Mouse (Mus musculus) limb, embryonic 14.5 days (tissue): ENCODE data around the gene Mta1. TPM values are rescaled to one million over a fixed set of nuclear protein-coding genes. Genes with fewer than 3 reads are reported as not detected.

ENCODE experiments used
- ATAC-seq: fragments of 200-750 bp; cut with Nextera tagmentation; 2 replicates; pipeline ENCODE4 v1.8.0; 2017; ENCODE audit warnings: low read depth, moderate number of reproducible peaks, moderate TSS enrichment; ENCODE audit not compliant: low FRiP score
- DNase-seq: peaks from one replicate; pipeline ENCODE4 v3.0.0-alpha.2; 2015; ENCODE audit warnings: low spot score
- H3K27ac ChIP-seq: fragments of 300-500 bp; sonication (generic); replicated peaks from 2 replicates; pipeline ENCODE4 v1.5.1; 2014; ENCODE audit warnings: low read depth, mild to moderate bottlenecking, low read length, moderate library complexity, mixed read lengths
- H3K27me3 ChIP-seq: fragments of 300-500 bp; sonication (generic); 2 replicates; pipeline ENCODE4 v1.6.1; 2014; ENCODE audit warnings: low read length, mixed read lengths; ENCODE audit not compliant: control insufficient read depth, insufficient read depth
- H3K36me3 ChIP-seq: fragments of 300-500 bp; sonication (generic); 2 replicates; pipeline ENCODE4 v1.6.1; 2014; ENCODE audit warnings: mild to moderate bottlenecking, low read length, moderate library complexity, mixed read lengths; ENCODE audit not compliant: control insufficient read depth, insufficient read depth
- H3K4me1 ChIP-seq: fragments of 300-500 bp; sonication (generic); 2 replicates; pipeline ENCODE4 v1.6.1; 2014; ENCODE audit warnings: antibody characterized with exemption, low read length, mixed read lengths; ENCODE audit not compliant: control insufficient read depth, insufficient read depth
- H3K4me2 ChIP-seq: fragments of 300-500 bp; sonication (generic); replicated peaks from 2 replicates; pipeline ENCODE4 v1.6.1; 2014; ENCODE audit warnings: low read depth, mild to moderate bottlenecking, low read length, moderate library complexity; ENCODE audit not compliant: severe bottlenecking
- H3K4me3 ChIP-seq: fragments of 300-500 bp; sonication (generic); replicated peaks from 2 replicates; pipeline ENCODE4 v1.5.1; 2014; ENCODE audit warnings: low read length
- H3K9ac ChIP-seq: fragments of 300-500 bp; sonication (generic); 2 replicates; pipeline ENCODE4 v1.6.1; 2014; ENCODE audit warnings: mild to moderate bottlenecking, low read depth, low read length, moderate library complexity; ENCODE audit not compliant: severe bottlenecking
- H3K9me3 ChIP-seq: fragments of 300-500 bp; sonication (generic); 2 replicates; pipeline ENCODE4 v1.6.1; 2016; ENCODE audit warnings: low read length; ENCODE audit not compliant: control insufficient read depth
- POLR2A ChIP-seq: fragments of 200-500 bp; IDR thresholded peaks from 2 replicates; pipeline ENCODE4 v1.8.0; 2012; ENCODE audit warnings: inconsistent platforms, mild to moderate bottlenecking, moderate library complexity, borderline replicate concordance; ENCODE audit not compliant: insufficient read depth, insufficient read length; ENCODE audit errors: extremely low read depth
- WGBS: fragments of 180-500 bp; shearing (Covaris S2); extraction: QIAGEN DNeasy Blood & Tissue Kit; methylation state at CpG from one replicate; pipeline ENCODE4 v1.1.7; 2014; 5-methylcytosine and 5-hydroxymethylcytosine counted together
- polyA plus RNA-seq, 2 experiments: library from polyadenylated mRNA; depleted of rRNA in 1 of 2; stranded (reverse) in 1 of 2; unstranded in 1 of 2; fragments of >200 nt; fragmentation: Nextera tagmentation in 1 of 2; extraction: Ambion mirVana in 1 of 2; gene quantifications; 2 replicates each; pipeline versions ENCODE4 v1.2.1 to v1.2.3; 2012 to 2014

Mta1 gene
- polyA plus RNA-seq, 2 experiments: 21.1 to 126 TPM

DNA sequence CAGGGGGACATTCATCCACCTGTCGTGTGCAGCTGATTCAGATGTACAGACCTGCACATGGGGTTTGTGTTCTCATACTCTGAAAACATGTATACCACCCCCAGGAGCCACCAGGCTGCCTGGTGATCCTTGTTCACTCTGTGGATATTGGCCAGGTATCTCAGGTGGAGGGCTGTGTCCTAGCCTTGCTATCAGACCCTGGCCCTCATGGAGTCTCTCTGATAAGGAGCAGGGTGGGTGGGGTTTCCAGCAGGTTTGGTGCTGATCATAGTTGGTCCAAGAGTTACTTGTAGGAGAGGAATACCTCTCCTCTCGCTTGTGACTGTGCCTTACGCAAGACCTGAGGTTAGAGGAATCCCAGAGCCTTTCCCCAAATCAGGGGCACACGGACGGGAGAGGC is 37.9 kb upstream of the Mta1 start:
- H3K4me3 ChIP-seq: no peak overlapping the region
- ATAC-seq (no peak), DNase-seq (no peak)
- no peaks in the 10 kb centered on the region for H3K27me3 ChIP-seq
- 95% methylated on average over 5 of the region's 5 CpGs for WGBS
- H3K9me3 ChIP-seq: no peaks in the 10 kb centered on the region
- no peak overlapping the region for H3K4me2 ChIP-seq
- H3K9ac ChIP-seq: no peak overlapping the region
- peaks cover 77% of the 10 kb centered on the region for H3K36me3 ChIP-seq
- no peaks in the 10 kb centered on the region for H3K4me1 ChIP-seq
- no peak overlapping the region for H3K27ac ChIP-seq
- no peak for TF ChIP-seq POLR2A

DNA sequence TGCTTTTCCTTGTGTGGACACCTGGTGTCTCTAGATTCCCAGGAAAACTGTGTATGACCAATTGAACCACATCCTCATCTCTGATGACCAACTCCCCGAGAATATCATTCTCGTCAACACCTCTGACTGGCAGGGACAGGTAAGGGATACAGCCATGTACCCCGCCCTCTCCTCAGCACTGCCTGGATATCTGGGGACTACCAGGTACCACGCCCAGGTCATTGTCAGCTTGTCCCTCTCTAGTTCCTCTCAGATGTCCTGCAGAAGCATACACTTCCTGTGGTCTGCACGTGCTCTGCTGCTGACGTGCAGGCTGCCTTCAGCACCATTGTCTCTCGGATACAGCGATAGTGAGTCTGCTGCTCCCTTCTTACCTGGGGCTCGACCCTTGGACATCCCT is 36.5 kb upstream of the Mta1 start:
- Histone ChIP-seq H3K27ac (no peak overlapping the region), H3K9me3 (no peaks in the 10 kb centered on the region), H3K27me3 (no peaks in the 10 kb centered on the region), H3K4me3 (no peak overlapping the region), H3K9ac (no peak overlapping the region), H3K4me2 (no peak overlapping the region), H3K36me3 (peaks cover 89% of the 10 kb centered on the region), H3K4me1 (no peaks in the 10 kb centered on the region)
- ATAC-seq (no peak), DNase-seq (no peak)
- no peak for TF ChIP-seq POLR2A
- WGBS: 87% methylated on average over 9 of the region's 9 CpGs

DNA sequence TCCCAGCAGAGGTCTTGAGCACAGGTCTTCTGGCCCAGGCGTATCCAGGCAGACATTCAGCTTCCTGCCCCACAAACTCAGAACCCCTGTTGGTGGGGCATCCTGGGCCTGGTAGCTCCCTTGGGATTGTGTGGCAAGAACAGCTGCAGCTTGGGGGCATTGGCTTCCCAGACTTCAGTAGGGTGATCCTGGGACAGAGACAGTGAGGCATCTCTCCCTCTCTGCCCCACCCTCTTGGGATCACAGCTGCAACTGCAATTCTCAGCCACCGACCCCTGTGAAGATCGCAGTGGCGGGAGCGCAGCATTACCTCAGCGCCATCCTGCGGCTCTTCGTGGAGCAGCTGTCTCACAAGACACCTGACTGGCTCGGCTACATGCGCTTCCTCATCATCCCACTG is 35.9 kb upstream of the Mta1 start:
- DNase-seq (no peak), ATAC-seq (no peak)
- Histone ChIP-seq H3K9me3 (no peaks in the 10 kb centered on the region), H3K36me3 (peaks cover 86% of the 10 kb centered on the region), H3K27me3 (no peaks in the 10 kb centered on the region), H3K4me2 (no peak overlapping the region), H3K4me3 (no peak overlapping the region), H3K4me1 (no peaks in the 10 kb centered on the region), H3K9ac (no peak overlapping the region), H3K27ac (no peak overlapping the region)
- 81% methylated on average over 10 of the region's 10 CpGs for WGBS
- no peak for TF ChIP-seq POLR2A

DNA sequence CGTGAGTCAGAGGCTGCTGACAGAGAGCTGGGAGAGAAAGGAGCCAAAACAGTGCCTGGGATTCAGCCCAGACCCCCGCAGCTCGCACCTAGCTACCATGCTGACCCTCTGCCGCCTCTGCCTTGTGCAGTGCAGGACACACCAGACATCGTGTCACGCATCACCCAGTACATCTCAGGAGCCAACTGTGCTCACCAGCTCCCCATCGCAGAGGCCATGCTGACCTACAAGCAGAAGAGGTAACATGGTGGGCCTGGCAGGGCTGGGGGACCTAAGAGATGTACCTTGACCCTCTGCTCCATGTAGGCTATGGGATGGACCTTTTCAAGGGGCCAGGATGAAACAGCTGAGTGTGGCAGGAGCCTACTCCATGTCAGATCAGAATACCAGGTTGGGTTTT is 34.4 kb upstream of the Mta1 start:
- Histone ChIP-seq H3K4me2 (no peak overlapping the region), H3K27ac (no peak overlapping the region), H3K9ac (no peak overlapping the region), H3K4me1 (no peaks in the 10 kb centered on the region), H3K36me3 (peaks cover 82% of the 10 kb centered on the region), H3K4me3 (no peak overlapping the region), H3K27me3 (no peaks in the 10 kb centered on the region), H3K9me3 (no peaks in the 10 kb centered on the region)
- DNase-seq: no peak
- no peak for ATAC-seq
- 91% methylated on average over 6 of the region's 7 CpGs for WGBS
- no peak for TF ChIP-seq POLR2A

DNA sequence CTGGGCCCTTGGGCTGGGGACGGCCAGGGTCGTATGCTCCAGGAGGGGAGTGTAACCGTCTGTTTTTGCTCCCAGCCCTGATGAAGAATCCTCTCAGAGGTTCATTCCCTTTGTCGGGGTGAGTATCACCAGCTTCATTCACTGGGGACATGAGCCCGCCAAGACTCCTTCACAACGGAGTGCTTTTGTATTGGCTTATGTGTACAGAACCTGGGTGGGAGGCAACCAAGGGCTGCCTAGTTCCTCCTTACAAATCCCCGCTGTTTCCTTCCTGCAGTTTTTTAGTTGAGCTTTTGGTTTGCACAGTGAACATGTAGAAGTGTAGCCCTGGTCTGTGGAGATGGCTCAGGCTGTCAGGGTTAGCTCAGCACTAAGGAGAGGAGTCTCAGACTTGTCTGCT is 30.1 kb upstream of the Mta1 start:
- DNase-seq (no peak), ATAC-seq (no peak)
- Histone ChIP-seq H3K9ac (no peak overlapping the region), H3K27ac (no peak overlapping the region), H3K4me1 (no peaks in the 10 kb centered on the region), H3K27me3 (no peaks in the 10 kb centered on the region), H3K36me3 (peaks cover 75% of the 10 kb centered on the region), H3K4me3 (no peak overlapping the region), H3K9me3 (no peaks in the 10 kb centered on the region), H3K4me2 (no peak overlapping the region)
- no peak for TF ChIP-seq POLR2A
- 96% methylated on average over 7 of the region's 7 CpGs for WGBS

DNA sequence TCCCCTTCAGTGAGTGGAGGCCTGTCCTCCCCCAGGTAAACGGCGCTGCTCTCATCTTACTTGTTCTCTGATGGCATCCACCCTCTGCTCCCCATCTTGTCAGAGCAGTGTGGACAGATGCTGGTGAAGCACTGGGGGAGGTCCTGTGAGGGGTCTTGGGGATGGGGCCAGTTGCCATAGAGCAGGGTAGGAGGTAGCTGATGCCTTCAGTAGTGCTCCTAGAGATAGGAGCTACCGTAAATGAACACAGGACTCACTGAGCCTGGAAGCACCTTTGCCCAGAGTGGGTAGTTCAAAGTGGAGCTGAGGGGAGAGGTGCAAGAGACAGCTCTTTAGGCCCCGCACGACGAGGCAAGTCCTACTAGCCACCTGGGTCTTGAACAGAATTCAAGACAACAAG is 28.7 kb upstream of the Mta1 start:
- Histone ChIP-seq H3K9me3 (no peaks in the 10 kb centered on the region), H3K9ac (no peak overlapping the region), H3K36me3 (peaks cover 61% of the 10 kb centered on the region), H3K4me3 (no peak overlapping the region), H3K4me2 (no peak overlapping the region), H3K27ac (no peak overlapping the region), H3K4me1 (0 out of 2 replicates have a peak, but pooled peaks cover 7% of the 10 kb centered on the region), H3K27me3 (no peaks in the 10 kb centered on the region)
- ATAC-seq: no peak
- no peak for TF ChIP-seq POLR2A
- WGBS: 98% methylated on average over 6 of the region's 6 CpGs
- DNase-seq: no peak
